Mouse (Mus musculus) limb, embryonic 14.5 days (tissue): ENCODE data around the gene Minos1. TPM values are rescaled to one million over a fixed set of nuclear protein-coding genes. Genes with fewer than 3 reads are reported as not detected.

Experiments
- ATAC-seq: fragments of 200-750 bp; cut with Nextera tagmentation; 2 replicates; pipeline ENCODE4 v1.8.0; 2017; ENCODE audit warnings: low read depth, moderate number of reproducible peaks, moderate TSS enrichment; ENCODE audit not compliant: low FRiP score
- DNase-seq: peaks from one replicate; pipeline ENCODE4 v3.0.0-alpha.2; 2015; ENCODE audit warnings: low spot score
- H3K27ac ChIP-seq: fragments of 300-500 bp; sonication (generic); replicated peaks from 2 replicates; pipeline ENCODE4 v1.5.1; 2014; ENCODE audit warnings: low read depth, mild to moderate bottlenecking, low read length, moderate library complexity, mixed read lengths
- H3K27me3 ChIP-seq: fragments of 300-500 bp; sonication (generic); 2 replicates; pipeline ENCODE4 v1.6.1; 2014; ENCODE audit warnings: low read length, mixed read lengths; ENCODE audit not compliant: control insufficient read depth, insufficient read depth
- H3K36me3 ChIP-seq: fragments of 300-500 bp; sonication (generic); 2 replicates; pipeline ENCODE4 v1.6.1; 2014; ENCODE audit warnings: mild to moderate bottlenecking, low read length, moderate library complexity, mixed read lengths; ENCODE audit not compliant: control insufficient read depth, insufficient read depth
- H3K4me1 ChIP-seq: fragments of 300-500 bp; sonication (generic); 2 replicates; pipeline ENCODE4 v1.6.1; 2014; ENCODE audit warnings: antibody characterized with exemption, low read length, mixed read lengths; ENCODE audit not compliant: control insufficient read depth, insufficient read depth
- H3K4me2 ChIP-seq: fragments of 300-500 bp; sonication (generic); replicated peaks from 2 replicates; pipeline ENCODE4 v1.6.1; 2014; ENCODE audit warnings: low read depth, mild to moderate bottlenecking, low read length, moderate library complexity; ENCODE audit not compliant: severe bottlenecking
- H3K4me3 ChIP-seq: fragments of 300-500 bp; sonication (generic); replicated peaks from 2 replicates; pipeline ENCODE4 v1.5.1; 2014; ENCODE audit warnings: low read length
- H3K9ac ChIP-seq: fragments of 300-500 bp; sonication (generic); 2 replicates; pipeline ENCODE4 v1.6.1; 2014; ENCODE audit warnings: mild to moderate bottlenecking, low read depth, low read length, moderate library complexity; ENCODE audit not compliant: severe bottlenecking
- H3K9me3 ChIP-seq: fragments of 300-500 bp; sonication (generic); 2 replicates; pipeline ENCODE4 v1.6.1; 2016; ENCODE audit warnings: low read length; ENCODE audit not compliant: control insufficient read depth
- POLR2A ChIP-seq: fragments of 200-500 bp; IDR thresholded peaks from 2 replicates; pipeline ENCODE4 v1.8.0; 2012; ENCODE audit warnings: inconsistent platforms, mild to moderate bottlenecking, moderate library complexity, borderline replicate concordance; ENCODE audit not compliant: insufficient read depth, insufficient read length; ENCODE audit errors: extremely low read depth
- WGBS: fragments of 180-500 bp; shearing (Covaris S2); extraction: QIAGEN DNeasy Blood & Tissue Kit; methylation state at CpG from one replicate; pipeline ENCODE4 v1.1.7; 2014; 5-methylcytosine and 5-hydroxymethylcytosine counted together
- polyA plus RNA-seq, 2 experiments: library from polyadenylated mRNA; depleted of rRNA in 1 of 2; stranded (reverse) in 1 of 2; unstranded in 1 of 2; fragments of >200 nt; fragmentation: Nextera tagmentation in 1 of 2; extraction: Ambion mirVana in 1 of 2; gene quantifications; 2 replicates each; pipeline versions ENCODE4 v1.2.1 to v1.2.3; 2012 to 2014

Gene Minos1
- polyA plus RNA-seq, 2 experiments = 178 to 510 TPM

DNA sequence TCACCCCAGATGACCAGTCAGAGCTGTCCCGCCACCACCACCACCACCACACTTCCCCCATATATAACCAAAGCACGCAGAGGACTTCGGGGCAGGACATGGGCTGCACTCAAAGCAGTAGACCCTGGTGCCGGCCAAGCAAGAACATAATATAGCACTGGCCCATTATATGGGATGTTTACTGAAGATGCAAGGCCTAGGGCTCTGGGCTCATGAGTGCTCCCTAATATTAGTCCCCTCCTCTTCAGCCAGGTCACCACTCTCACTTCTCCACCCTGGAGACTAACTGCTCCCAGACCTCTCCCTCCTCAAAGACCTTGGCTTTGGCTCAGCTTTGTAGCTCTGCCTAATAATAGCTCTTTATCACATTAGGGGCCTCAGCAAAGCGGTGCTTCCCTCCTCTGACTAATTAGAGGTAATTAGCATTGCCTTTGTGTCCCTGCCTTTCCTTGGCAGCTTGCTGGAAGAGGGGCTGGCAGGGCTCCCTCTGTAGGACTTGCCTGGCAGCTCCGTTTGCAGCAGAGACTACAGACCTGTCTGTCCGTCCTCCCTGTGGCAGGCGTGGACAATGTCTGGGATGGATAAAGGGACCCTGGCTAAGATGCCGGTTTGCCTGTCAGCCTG is 76.5 kb downstream of the Minos1 start:
- no peak for ATAC-seq
- TF ChIP-seq POLR2A = no peak
- Histone ChIP-seq H3K27me3 (no peaks in the 10 kb centered on the region), H3K27ac (no peak overlapping the region), H3K9ac (no peak overlapping the region), H3K4me2 (no peak overlapping the region), H3K4me3 (no peak overlapping the region), H3K9me3 (no peaks in the 10 kb centered on the region), H3K4me1 (no peaks in the 10 kb centered on the region), H3K36me3 (no peaks in the 10 kb centered on the region)
- no peak for DNase-seq
- 39% methylated on average over 9 of the region's 9 CpGs for WGBS

DNA sequence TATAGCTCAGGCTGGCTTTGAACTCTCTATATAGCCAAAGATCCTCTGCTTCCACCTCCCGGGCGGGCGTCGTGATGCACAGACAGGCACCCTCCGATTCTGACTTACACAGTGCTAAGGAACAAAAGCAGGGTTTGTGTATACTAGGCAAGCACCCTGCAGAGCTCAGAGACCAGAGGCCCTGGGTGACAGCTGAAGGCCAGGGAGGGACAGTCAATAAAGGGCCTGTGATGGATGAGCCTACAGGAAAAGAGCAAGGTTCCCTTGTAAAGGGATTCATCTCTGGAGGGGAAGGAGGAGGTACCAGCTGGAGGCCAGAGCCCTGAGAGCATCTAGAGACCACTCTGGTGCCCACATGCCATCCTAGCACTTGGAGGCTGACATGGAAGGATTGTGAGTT is 77.5 kb downstream of the Minos1 start:
- TF ChIP-seq POLR2A = no peak
- Histone ChIP-seq H3K36me3 (no peaks in the 10 kb centered on the region), H3K4me1 (no peaks in the 10 kb centered on the region), H3K27ac (no peak overlapping the region), H3K9ac (no peak overlapping the region), H3K9me3 (no peaks in the 10 kb centered on the region), H3K4me2 (no peak overlapping the region), H3K27me3 (no peaks in the 10 kb centered on the region), H3K4me3 (no peak overlapping the region)
- 58% methylated on average over 5 of the region's 5 CpGs for WGBS
- DNase-seq (no peak), ATAC-seq (no peak)

DNA sequence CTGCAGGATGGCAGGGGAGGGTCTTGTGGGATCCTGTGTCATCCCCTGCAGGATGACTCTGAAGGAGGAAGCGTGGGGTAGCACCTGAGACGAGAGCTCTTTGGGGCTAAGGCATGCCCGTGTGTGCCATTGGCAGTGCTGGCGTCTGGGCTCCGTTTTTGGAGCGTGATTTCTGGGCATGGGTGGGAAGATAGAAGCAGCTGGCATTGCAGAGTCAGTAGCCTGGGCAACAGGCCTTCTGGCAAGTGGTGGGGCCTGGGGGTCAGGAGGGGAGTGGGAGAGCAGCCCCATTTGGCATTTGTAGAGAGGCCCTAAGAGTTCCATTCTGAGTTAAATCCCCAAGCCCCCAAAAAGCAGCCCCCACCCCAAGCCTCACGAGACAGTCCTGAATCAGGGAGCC is 78.1 kb downstream of the Minos1 start:
- Histone ChIP-seq H3K9me3 (no peaks in the 10 kb centered on the region), H3K27me3 (no peaks in the 10 kb centered on the region), H3K27ac (no peak overlapping the region), H3K4me2 (no peak overlapping the region), H3K4me1 (no peaks in the 10 kb centered on the region), H3K36me3 (no peaks in the 10 kb centered on the region), H3K4me3 (no peak overlapping the region), H3K9ac (no peak overlapping the region)
- no peak for TF ChIP-seq POLR2A
- WGBS = 73% methylated on average over 7 of the region's 7 CpGs
- DNase-seq (no peak), ATAC-seq (no peak)

Other genes starting within 250 kb of the Minos1 start
- 7.0 and 8.2 TPM in 2 replicates for gene Otud3, start 217.2 kb downstream of the Minos1 start, polyA plus RNA-seq (2012; rRNA removed)
- 2.7 and 4.2 TPM in 2 replicates for gene Otud3, start 217.2 kb downstream of the Minos1 start, polyA plus RNA-seq (2014; fragmentation: Nextera tagmentation; extraction: Ambion mirVana)
- not detected in 2 replicates for gene Rnf186, start 164.0 kb downstream of the Minos1 start, polyA plus RNA-seq (2012; rRNA removed)
- gene Rnf186, start 164.0 kb downstream of the Minos1 start, polyA plus RNA-seq (2014; fragmentation: Nextera tagmentation; extraction: Ambion mirVana) = not detected in 2 replicates
- gene Tmco4, start 158.2 kb downstream of the Minos1 start, polyA plus RNA-seq (2012; rRNA removed) = 4.2 and 4.8 TPM in 2 replicates
- 4.7 and 4.8 TPM in 2 replicates for gene Tmco4, start 158.2 kb downstream of the Minos1 start, polyA plus RNA-seq (2014; fragmentation: Nextera tagmentation; extraction: Ambion mirVana)
- 1.2 and 2.2 TPM in 2 replicates for gene Htr6, start 55.5 kb downstream of the Minos1 start, polyA plus RNA-seq (2012; rRNA removed)
- 0.22 and 0.35 TPM in 2 replicates for gene Htr6, start 55.5 kb downstream of the Minos1 start, polyA plus RNA-seq (2014; fragmentation: Nextera tagmentation; extraction: Ambion mirVana)
- 149 and 171 TPM in 2 replicates for gene Nbl1, start 38.1 kb downstream of the Minos1 start, polyA plus RNA-seq (2012; rRNA removed)
- gene Nbl1, start 38.1 kb downstream of the Minos1 start, polyA plus RNA-seq (2014; fragmentation: Nextera tagmentation; extraction: Ambion mirVana) = 157 and 176 TPM in 2 replicates
- 177 and 198 TPM in 2 replicates for gene Capzb, start 61.8 kb upstream of the Minos1 start, polyA plus RNA-seq (2012; rRNA removed)
- 284 TPM in 2 replicates for gene Capzb, start 61.8 kb upstream of the Minos1 start, polyA plus RNA-seq (2014; fragmentation: Nextera tagmentation; extraction: Ambion mirVana)
- 20.7 and 30.7 TPM in 2 replicates for gene Pqlc2, start 179.6 kb upstream of the Minos1 start, polyA plus RNA-seq (2012; rRNA removed)
- 12.9 and 15.4 TPM in 2 replicates for gene Pqlc2, start 179.6 kb upstream of the Minos1 start, polyA plus RNA-seq (2014; fragmentation: Nextera tagmentation; extraction: Ambion mirVana)
- gene Akr7a5, start 179.6 kb upstream of the Minos1 start, polyA plus RNA-seq (2012; rRNA removed) = 28.5 and 38.8 TPM in 2 replicates
- gene Akr7a5, start 179.6 kb upstream of the Minos1 start, polyA plus RNA-seq (2014; fragmentation: Nextera tagmentation; extraction: Ambion mirVana) = 84.8 and 98.0 TPM in 2 replicates
- gene Mrto4, start 221.5 kb upstream of the Minos1 start, polyA plus RNA-seq (2012; rRNA removed) = 59.0 and 66.7 TPM in 2 replicates
- 92.1 and 106 TPM in 2 replicates for gene Mrto4, start 221.5 kb upstream of the Minos1 start, polyA plus RNA-seq (2014; fragmentation: Nextera tagmentation; extraction: Ambion mirVana)
- gene Emc1, start 221.5 kb upstream of the Minos1 start, polyA plus RNA-seq (2012; rRNA removed) = 33.7 and 40.5 TPM in 2 replicates
- gene Emc1, start 221.5 kb upstream of the Minos1 start, polyA plus RNA-seq (2014; fragmentation: Nextera tagmentation; extraction: Ambion mirVana) = 12.6 and 13.4 TPM in 2 replicates
- 159 and 188 TPM in 2 replicates for gene Ubr4, start 221.5 kb upstream of the Minos1 start, polyA plus RNA-seq (2012; rRNA removed)
- gene Ubr4, start 221.5 kb upstream of the Minos1 start, polyA plus RNA-seq (2014; fragmentation: Nextera tagmentation; extraction: Ambion mirVana) = 86.6 and 89.3 TPM in 2 replicates